Mouse (Mus musculus) olfactory bulb, adult 2 months (tissue): ENCODE data around the gene Cd82. TPM values are rescaled to one million over a fixed set of nuclear protein-coding genes. Genes with fewer than 3 reads are reported as not detected.

ENCODE experiments used
- H3K27ac ChIP-seq: fragments of 200-500 bp; 2 replicates; pipeline ENCODE4 v1.5.1; 2012; ENCODE audit warnings: low read depth, low read length; ENCODE audit not compliant: insufficient read depth
- H3K4me1 ChIP-seq: fragments of 200-500 bp; 2 replicates; pipeline ENCODE4 v1.6.1; 2012; ENCODE audit warnings: low read length; ENCODE audit not compliant: control insufficient read depth, insufficient read depth
- H3K4me3 ChIP-seq: fragments of 200-500 bp; 2 replicates; pipeline ENCODE4 v1.5.1; 2012; ENCODE audit warnings: mild to moderate bottlenecking, low read depth, low read length, moderate library complexity; ENCODE audit not compliant: insufficient read depth
- CTCF ChIP-seq: fragments of 200-500 bp; IDR thresholded peaks from 2 replicates; pipeline ENCODE4 v1.5.1; 2012; ENCODE audit warnings: low read depth, mild to moderate bottlenecking, low read length, moderate library complexity; ENCODE audit not compliant: insufficient read depth
- POLR2A ChIP-seq: fragments of 200-500 bp; IDR thresholded peaks from 2 replicates; pipeline ENCODE4 v1.6.1; 2012; ENCODE audit warnings: mild to moderate bottlenecking, low read depth, low read length, moderate library complexity; ENCODE audit not compliant: insufficient read depth
- WGBS: fragments of 180-500 bp; shearing (Covaris S2); methylation state at CpG from one replicate; pipeline ENCODE4 v1.1.7; 2018; 5-methylcytosine and 5-hydroxymethylcytosine counted together
- polyA plus RNA-seq: library from polyadenylated mRNA; stranded (reverse); fragments of >200 nt; gene quantifications from 2 replicates; pipeline ENCODE4 v1.2.4, GENCODE M21; 2012; ENCODE audit warnings: low replicate concordance; ENCODE audit not compliant: missing spikeins, insufficient read depth, insufficient read length

The Cd82 gene
- polyA plus RNA-seq, 1 experiment = not detected

- TF ChIP-seq POLR2A (no peak), CTCF (no peak)
- no peak overlapping the region for H3K4me3 ChIP-seq
- no peak overlapping the region for H3K27ac ChIP-seq
- 83% methylated on average over 8 of the region's 8 CpGs for WGBS
- peaks cover 12% of the 10 kb centered on the region for H3K4me1 ChIP-seq
Measured at GRCm38 (mm10) chr2:93458332-93459207, 4.4 kb downstream of the Cd82 start.

DNA sequence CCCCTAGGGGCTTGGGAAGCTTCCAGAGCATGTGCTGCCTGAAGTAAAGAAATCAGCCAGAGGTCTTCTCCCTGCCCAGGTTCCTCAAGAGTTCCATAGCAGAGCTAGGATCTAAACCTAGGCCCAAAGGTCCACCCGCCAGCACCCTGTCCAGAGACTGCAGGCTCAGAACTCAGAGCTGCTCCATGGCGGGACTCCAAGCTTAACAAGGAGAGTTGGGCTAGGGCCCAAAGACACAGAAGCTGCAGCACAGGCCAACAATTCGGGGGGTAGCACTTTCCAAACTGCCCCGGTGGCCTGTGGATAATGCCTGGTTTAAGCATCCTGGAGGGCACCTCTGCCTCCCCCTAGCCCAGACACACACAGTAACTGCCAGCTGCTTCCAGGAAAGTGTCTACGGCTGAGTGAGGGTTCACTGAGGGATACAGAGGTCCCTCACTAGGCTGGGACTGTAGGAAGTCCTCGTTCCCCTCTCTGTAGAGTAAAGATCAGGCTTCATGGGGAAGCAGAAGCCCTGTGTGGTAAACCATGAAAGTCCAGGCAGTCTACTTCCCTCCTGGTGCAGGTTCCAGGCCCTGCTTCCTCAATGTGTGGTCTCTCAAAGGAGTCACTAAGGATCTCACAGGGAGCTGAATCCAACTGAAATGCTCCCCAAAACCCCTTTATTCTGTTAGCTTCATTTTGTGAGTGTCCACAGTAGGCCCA is 5.4 kb downstream of the Cd82 start:
- TF ChIP-seq CTCF (no peak), POLR2A (no peak)
- H3K27ac ChIP-seq = no peak overlapping the region
- WGBS = 63% methylated on average over 6 of the region's 6 CpGs

DNA sequence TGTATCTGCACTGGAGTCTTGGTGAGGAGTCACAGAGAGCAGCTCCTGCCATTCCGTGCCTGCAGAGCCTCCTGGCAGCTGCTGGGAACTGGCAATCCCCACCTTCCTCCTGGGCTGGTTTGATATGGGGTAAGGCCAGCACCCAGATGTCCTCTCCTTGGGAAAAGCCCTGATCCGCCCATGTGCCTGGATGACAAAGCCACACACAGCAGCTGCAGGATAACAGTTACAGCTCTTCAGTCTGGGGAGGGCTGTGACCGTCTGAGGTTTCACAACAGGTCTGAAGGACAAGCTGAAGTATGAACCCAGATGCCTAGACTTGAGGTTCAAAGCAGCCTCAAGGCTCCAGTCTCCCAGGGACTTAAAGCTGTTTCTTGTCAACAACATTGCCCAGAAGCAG is 6.8 kb downstream of the Cd82 start:
- Histone ChIP-seq H3K4me3 (no peak overlapping the region), H3K4me1 (no peaks in the 10 kb centered on the region), H3K27ac (no peak overlapping the region)
- TF ChIP-seq CTCF = no peak
- no peak for TF ChIP-seq POLR2A
- WGBS = 68% methylated on average over 3 of the region's 3 CpGs

More for the DNA sequence above, 5.4 kb downstream of the Cd82 start:
- Histone ChIP-seq H3K4me1 (peaks cover 8% of the 10 kb centered on the region), H3K4me3 (no peak overlapping the region)

GRCm38 (mm10) chr2:93454817-93455591 is 7.9 kb downstream of the Cd82 start:
- H3K27ac ChIP-seq = no peak overlapping the region
- no peak for TF ChIP-seq POLR2A
- TF ChIP-seq CTCF = no peak
- no peaks in the 10 kb centered on the region for H3K4me1 ChIP-seq
- WGBS = 90% methylated on average over 3 of the region's 3 CpGs
- no peak overlapping the region for H3K4me3 ChIP-seq

GRCm38 (mm10) chr2:93454334-93454733 is 8.6 kb downstream of the Cd82 start:
- Histone ChIP-seq H3K27ac (no peak overlapping the region), H3K4me3 (no peak overlapping the region), H3K4me1 (no peaks in the 10 kb centered on the region)
- 91% methylated on average over 10 of the region's 10 CpGs for WGBS
- TF ChIP-seq POLR2A = no peak

DNA sequence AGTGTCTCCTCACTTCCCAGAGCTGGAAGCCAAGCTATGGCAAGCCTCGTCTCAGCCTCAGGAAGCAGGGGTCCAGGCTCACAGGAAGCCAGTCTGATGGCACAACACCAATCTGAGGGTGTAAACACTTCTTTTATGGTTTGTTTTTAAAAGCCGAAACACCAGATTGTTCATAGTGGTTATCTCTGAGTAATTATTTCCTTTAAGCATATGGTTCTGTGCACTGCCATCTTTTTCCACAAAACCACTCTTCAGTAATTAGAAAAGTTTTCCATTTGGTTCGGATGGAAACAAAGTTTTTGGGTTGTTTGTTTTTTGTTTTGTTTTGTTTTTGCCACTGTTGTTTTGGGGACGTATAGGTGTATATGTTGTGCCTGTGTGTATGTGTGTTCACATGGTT is 9.9 kb downstream of the Cd82 start:
- 87% methylated on average over 4 of the region's 4 CpGs for WGBS
- H3K4me3 ChIP-seq = no peak overlapping the region
- peaks cover 7% of the 10 kb centered on the region; the same call in 1 of the 2 replicates for H3K4me1 ChIP-seq
- H3K27ac ChIP-seq = no peak overlapping the region
- TF ChIP-seq POLR2A = no peak
- no peak for TF ChIP-seq CTCF

DNA sequence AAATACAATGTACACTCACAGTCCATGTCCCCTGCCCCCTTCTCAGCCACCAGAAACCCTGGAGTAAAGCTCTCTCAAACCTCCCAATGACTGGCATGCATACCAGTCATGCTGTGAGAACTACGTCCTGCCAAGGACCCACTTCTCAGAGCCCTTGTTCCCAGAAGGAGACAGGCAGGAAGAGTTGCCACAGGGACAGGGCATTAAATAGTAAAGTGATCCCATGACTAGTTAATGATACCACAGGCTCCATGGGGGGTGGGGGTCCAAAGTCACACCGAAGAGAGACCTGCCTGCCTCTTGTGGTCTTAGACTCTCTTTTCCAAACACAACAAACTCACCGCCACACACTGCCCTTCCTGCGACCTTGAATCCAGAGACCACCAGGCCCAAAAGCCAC is 10.4 kb downstream of the Cd82 start:
- Histone ChIP-seq H3K4me1 (peaks cover 12% of the 10 kb centered on the region; the same call in 1 of the 2 replicates), H3K27ac (no peak overlapping the region), H3K4me3 (no peak overlapping the region)
- 81% methylated on average over 4 of the region's 4 CpGs for WGBS
- TF ChIP-seq CTCF (no peak), POLR2A (no peak)

GRCm38 (mm10) chr2:93452057-93452456 is 10.9 kb downstream of the Cd82 start:
- WGBS = 75% methylated on average over 6 of the region's 6 CpGs
- TF ChIP-seq CTCF (no peak), POLR2A (no peak)
- Histone ChIP-seq H3K4me3 (no peak overlapping the region), H3K4me1 (peaks cover 17% of the 10 kb centered on the region; the same call in 1 of the 2 replicates), H3K27ac (no peak overlapping the region)
